Mouse (Mus musculus): ENCODE data around the gene Spef1. TPM values are rescaled to one million over a fixed set of nuclear protein-coding genes. Genes with fewer than 3 reads are reported as not detected.

Gene Spef1
- polyA plus RNA-seq, 2 experiments: 6.7 to 16.3 TPM

DNA sequence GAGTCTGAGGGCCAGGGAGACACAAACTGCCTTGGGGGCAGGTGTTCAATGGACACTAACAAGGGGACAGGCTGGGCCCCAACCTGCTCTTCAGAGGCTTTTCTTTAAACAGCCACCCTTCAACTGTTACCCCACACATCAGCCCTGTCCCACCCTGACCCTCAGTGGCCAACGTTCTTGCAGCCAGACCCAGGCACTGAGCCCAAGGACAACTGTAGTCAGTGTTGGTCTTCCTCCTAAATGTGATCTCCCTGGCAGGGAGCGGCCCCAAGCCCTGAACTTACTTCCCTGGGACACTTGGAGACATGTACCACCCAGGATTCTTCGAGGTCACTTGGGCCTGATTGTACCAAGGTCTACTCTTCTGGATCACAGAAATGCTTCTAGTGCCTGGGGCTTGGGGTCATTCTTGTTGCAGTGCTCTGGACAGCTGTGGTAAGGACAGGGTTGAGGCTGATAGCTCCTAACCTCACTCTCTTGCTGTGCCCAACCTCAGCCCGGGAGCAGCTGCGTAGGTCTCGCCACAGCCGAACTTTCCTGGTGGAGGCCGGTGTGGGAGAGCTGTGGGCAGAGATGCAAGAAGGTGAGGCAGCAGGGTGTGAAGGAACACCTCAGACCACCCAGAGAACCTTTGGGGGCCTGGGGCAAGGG is 45.6 kb downstream of the Spef1 start:
- Histone ChIP-seq H3K4me3 (replicated peaks; ENCODE audit: low read length) (no peak overlapping the region), H3K4me2 (replicated peaks; ENCODE audit: low read depth, low read length, severe bottlenecking) (no peak overlapping the region), H3K4me1 (ENCODE audit: control insufficient read depth, insufficient read depth, low read length) (no peaks in the 10 kb centered on the region), H3K27ac (replicated peaks; ENCODE audit: low read depth, low read length) (no peak overlapping the region), H3K9me3 (ENCODE audit: control insufficient read depth, low read length) (no peaks in the 10 kb centered on the region), H3K36me3 (ENCODE audit: control insufficient read depth, insufficient read depth, low read length) (peaks cover 95% of the 10 kb centered on the region), H3K9ac (ENCODE audit: low read depth, low read length, severe bottlenecking) (no peak overlapping the region), H3K27me3 (ENCODE audit: control insufficient read depth, insufficient read depth, low read length) (no peaks in the 10 kb centered on the region)
- DNase-seq (ENCODE audit: low spot score) (no peak), ATAC-seq (ENCODE audit: low FRiP score, low read depth) (no peak)
- TF ChIP-seq POLR2A (IDR thresholded peaks at IDR 0.05; ENCODE audit: borderline replicate concordance, extremely low read depth, insufficient read depth, insufficient read length): no peak
- 96% methylated on average over 8 of the region's 8 CpGs for WGBS

DNA sequence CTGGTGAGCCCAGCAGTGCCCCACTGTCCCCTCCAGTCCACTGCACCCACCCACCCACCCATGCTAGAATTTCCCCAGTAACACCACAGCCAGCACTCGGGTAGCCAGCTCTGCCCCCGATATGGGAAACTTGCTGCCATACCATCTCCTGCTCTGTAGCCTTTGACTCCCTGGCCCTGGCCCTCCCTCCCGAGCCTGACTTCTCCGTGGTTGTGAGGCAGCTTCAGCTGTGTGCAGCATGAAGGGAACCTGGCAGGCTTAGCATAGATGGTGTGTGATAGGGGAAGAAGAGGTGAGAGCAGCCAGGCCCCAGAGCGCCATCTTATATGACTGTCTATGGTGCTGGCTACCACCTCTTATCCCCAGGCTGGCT is 46.6 kb downstream of the Spef1 start:
- no peak for TF ChIP-seq POLR2A (IDR thresholded peaks at IDR 0.05; ENCODE audit: borderline replicate concordance, extremely low read depth, insufficient read depth, insufficient read length)
- peaks cover 94% of the 10 kb centered on the region for H3K36me3 ChIP-seq (ENCODE audit: control insufficient read depth, insufficient read depth, low read length)
- no peak overlapping the region for H3K9ac ChIP-seq (ENCODE audit: low read depth, low read length, severe bottlenecking)

DNA sequence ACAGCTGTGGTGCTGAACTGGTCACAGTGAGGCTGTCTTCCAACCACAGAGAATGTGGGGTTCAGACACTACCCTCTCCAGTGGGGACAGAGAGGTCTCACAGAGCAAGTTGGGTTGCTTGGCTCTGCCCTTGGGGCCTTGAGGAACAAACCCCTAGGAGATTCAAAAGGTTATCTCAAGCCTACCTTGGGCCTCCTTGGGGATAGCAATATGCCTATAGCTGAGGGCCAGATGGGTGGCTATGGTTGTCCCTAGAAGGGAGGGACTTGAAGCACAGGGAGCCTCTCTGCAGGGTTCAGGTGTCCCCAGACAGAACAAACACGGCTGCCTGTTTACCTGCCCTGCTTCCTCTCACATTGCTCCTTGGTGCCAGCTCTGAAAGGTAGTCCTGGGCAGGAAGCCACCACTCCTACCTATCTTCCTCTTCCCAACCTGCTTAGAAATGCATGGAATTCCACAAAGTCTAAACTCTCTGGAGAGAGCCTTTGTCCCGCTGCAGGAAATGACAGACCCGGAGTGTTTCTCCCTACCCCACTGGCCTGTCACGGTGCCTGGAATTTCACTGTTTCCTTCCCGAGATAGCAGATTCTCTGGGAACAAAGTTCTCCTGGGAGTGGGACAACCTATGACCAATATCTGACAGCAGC is 47.1 kb downstream of the Spef1 start:
- Histone ChIP-seq H3K9me3 (ENCODE audit: control insufficient read depth, low read length) (no peaks in the 10 kb centered on the region), H3K36me3 (ENCODE audit: control insufficient read depth, insufficient read depth, low read length) (peaks cover 94% of the 10 kb centered on the region), H3K27ac (replicated peaks; ENCODE audit: low read depth, low read length) (no peak overlapping the region), H3K4me1 (ENCODE audit: control insufficient read depth, insufficient read depth, low read length) (no peaks in the 10 kb centered on the region), H3K27me3 (ENCODE audit: control insufficient read depth, insufficient read depth, low read length) (no peaks in the 10 kb centered on the region), H3K9ac (ENCODE audit: low read depth, low read length, severe bottlenecking) (no peak overlapping the region), H3K4me2 (replicated peaks; ENCODE audit: low read depth, low read length, severe bottlenecking) (no peak overlapping the region), H3K4me3 (replicated peaks; ENCODE audit: low read length) (no peak overlapping the region)
- TF ChIP-seq POLR2A (IDR thresholded peaks at IDR 0.05; ENCODE audit: borderline replicate concordance, extremely low read depth, insufficient read depth, insufficient read length): no peak
- ATAC-seq (ENCODE audit: low FRiP score, low read depth): no peak
- DNase-seq (ENCODE audit: low spot score): no peak
- 49% methylated on average over 5 of the region's 5 CpGs for WGBS

More for the DNA sequence above, 46.6 kb downstream of the Spef1 start:
- Histone ChIP-seq H3K4me1 (ENCODE audit: control insufficient read depth, insufficient read depth, low read length) (no peaks in the 10 kb centered on the region), H3K9me3 (ENCODE audit: control insufficient read depth, low read length) (no peaks in the 10 kb centered on the region), H3K4me3 (replicated peaks; ENCODE audit: low read length) (no peak overlapping the region), H3K4me2 (replicated peaks; ENCODE audit: low read depth, low read length, severe bottlenecking) (no peak overlapping the region), H3K27me3 (ENCODE audit: control insufficient read depth, insufficient read depth, low read length) (no peaks in the 10 kb centered on the region), H3K27ac (replicated peaks; ENCODE audit: low read depth, low read length) (no peak overlapping the region)
- WGBS: 71% methylated on average over 3 of the region's 5 CpGs
- no peak for ATAC-seq (ENCODE audit: low FRiP score, low read depth)
- no peak for DNase-seq (ENCODE audit: low spot score)

DNA sequence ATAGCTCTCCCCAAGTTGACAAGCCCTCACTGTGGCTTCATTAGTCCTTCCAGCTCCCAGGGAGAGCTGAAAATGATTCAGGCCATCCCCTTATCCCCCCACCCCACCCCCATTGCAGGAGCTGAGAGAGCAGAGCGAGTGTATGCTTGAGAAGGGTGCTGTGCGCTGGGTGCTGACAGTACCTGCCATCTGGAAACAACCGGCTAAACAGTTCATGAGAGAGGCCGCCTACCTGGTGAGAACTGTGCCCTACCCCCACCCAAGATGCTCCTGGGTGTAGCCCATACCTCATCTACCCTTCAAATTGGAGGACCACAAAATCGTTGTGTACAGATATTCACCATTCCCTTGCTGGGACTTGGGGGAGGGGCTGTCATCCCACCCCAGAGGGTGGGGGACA is 47.8 kb downstream of the Spef1 start:
- no peaks in the 10 kb centered on the region for H3K9me3 ChIP-seq (ENCODE audit: control insufficient read depth, low read length)
- H3K9ac ChIP-seq (ENCODE audit: low read depth, low read length, severe bottlenecking): no peak overlapping the region
- H3K27me3 ChIP-seq (ENCODE audit: control insufficient read depth, insufficient read depth, low read length): no peaks in the 10 kb centered on the region
- H3K4me1 ChIP-seq (ENCODE audit: control insufficient read depth, insufficient read depth, low read length): no peaks in the 10 kb centered on the region
- no peak overlapping the region for H3K27ac ChIP-seq (replicated peaks; ENCODE audit: low read depth, low read length)
- ATAC-seq (ENCODE audit: low FRiP score, low read depth) (no peak), DNase-seq (ENCODE audit: low spot score) (no peak)
- no peak overlapping the region for H3K4me2 ChIP-seq (replicated peaks; ENCODE audit: low read depth, low read length, severe bottlenecking)
- H3K36me3 ChIP-seq (ENCODE audit: control insufficient read depth, insufficient read depth, low read length): peaks cover 95% of the 10 kb centered on the region
- 89% methylated on average over 5 of the region's 5 CpGs for WGBS
- H3K4me3 ChIP-seq (replicated peaks; ENCODE audit: low read length): no peak overlapping the region
- TF ChIP-seq POLR2A (IDR thresholded peaks at IDR 0.05; ENCODE audit: borderline replicate concordance, extremely low read depth, insufficient read depth, insufficient read length): no peak

DNA sequence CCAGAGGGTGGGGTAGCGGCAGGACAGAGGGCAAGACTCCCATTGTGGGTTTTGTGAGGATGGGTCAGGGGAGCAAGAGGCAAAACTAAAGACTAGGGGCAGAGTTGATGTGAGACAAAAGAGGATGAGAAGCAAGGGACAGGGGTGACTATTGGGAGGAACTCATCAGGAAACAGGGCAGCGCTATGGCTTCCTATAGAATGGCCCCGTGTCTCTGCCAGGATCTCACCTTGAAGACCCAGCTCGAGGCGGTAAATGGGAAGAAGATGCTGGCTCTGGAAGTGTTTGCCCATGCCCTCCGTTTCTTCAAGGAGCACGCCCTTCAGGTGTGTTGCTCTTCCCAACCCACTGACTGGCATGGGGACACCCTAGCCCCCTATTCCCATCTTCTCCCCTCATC is 48.3 kb downstream of the Spef1 start:
- no peak for DNase-seq (ENCODE audit: low spot score)
- Histone ChIP-seq H3K9me3 (ENCODE audit: control insufficient read depth, low read length) (no peaks in the 10 kb centered on the region), H3K9ac (ENCODE audit: low read depth, low read length, severe bottlenecking) (no peak overlapping the region), H3K27me3 (ENCODE audit: control insufficient read depth, insufficient read depth, low read length) (no peaks in the 10 kb centered on the region), H3K36me3 (ENCODE audit: control insufficient read depth, insufficient read depth, low read length) (peaks cover 96% of the 10 kb centered on the region), H3K4me3 (replicated peaks; ENCODE audit: low read length) (no peak overlapping the region), H3K27ac (replicated peaks; ENCODE audit: low read depth, low read length) (no peak overlapping the region), H3K4me1 (ENCODE audit: control insufficient read depth, insufficient read depth, low read length) (no peaks in the 10 kb centered on the region), H3K4me2 (replicated peaks; ENCODE audit: low read depth, low read length, severe bottlenecking) (no peak overlapping the region)
- no peak for ATAC-seq (ENCODE audit: low FRiP score, low read depth)
- WGBS: 94% methylated on average over 7 of the region's 7 CpGs
- TF ChIP-seq POLR2A (IDR thresholded peaks at IDR 0.05; ENCODE audit: borderline replicate concordance, extremely low read depth, insufficient read depth, insufficient read length): no peak

Measured in limb, embryonic 14.5 days (tissue).